Mouse (Mus musculus): ENCODE results near the gene Ptpn4. TPM values are rescaled to one million over a fixed set of nuclear protein-coding genes. Genes with fewer than 3 reads are reported as not detected.

Ptpn4 gene
- 1.1 TPM for polyA plus RNA-seq (2012; fragmentation: generic; extraction: Trizol)

- peak within 1 kb of the TSS; percentile 47 for H3ac ChIP-seq (ENCODE audit: control insufficient read depth, insufficient read length)
- peak within 1 kb of the TSS; percentile 81 for H3K4me2 ChIP-seq (ENCODE audit: low read depth)
- H3K4me3 ChIP-seq = peak within 1 kb of the TSS; percentile 67
- no peaks in the 10 kb centered on the region for H3K27me3 ChIP-seq (ENCODE audit: control insufficient read depth, insufficient read depth, insufficient read length)
- peak; percentile 23 for TF ChIP-seq E2F4 (IDR thresholded peaks at IDR 0.05; ENCODE audit: insufficient read depth)
- TF ChIP-seq POLR2A (IDR thresholded peaks at IDR 0.05; ENCODE audit: insufficient read length, low read depth) = peak; percentile 72
- peak in 2 of 3 experiments; percentile 9 to 61 for TF ChIP-seq MYOD1 (IDR thresholded peaks at IDR 0.05; ENCODE audit: control insufficient read depth in 1 of 3, insufficient read length in 2 of 3, low read depth in 2 of 3)
- TF ChIP-seq TCF12 (IDR thresholded peaks at IDR 0.05; ENCODE audit: insufficient read depth, poor library complexity, severe bottlenecking) = no peak
- no peak for TF ChIP-seq CEBPB (IDR thresholded peaks at IDR 0.05; ENCODE audit: insufficient read depth, poor library complexity, severe bottlenecking)
- no peak for TF ChIP-seq TCF3 (IDR thresholded peaks at IDR 0.05; ENCODE audit: insufficient read length, low read depth)
- no peak for TF ChIP-seq MAX (IDR thresholded peaks at IDR 0.05; ENCODE audit: low read depth)
- no peak for TF ChIP-seq REST (IDR thresholded peaks at IDR 0.05; ENCODE audit: insufficient read depth, insufficient read length)
- peak in 1 of 3 experiments; percentile 52 for TF ChIP-seq MYOG (IDR thresholded peaks at IDR 0.05; ENCODE audit: control insufficient read depth in 1 of 3, insufficient read depth in 1 of 3, insufficient read length in 2 of 3, low read depth in 2 of 3)
- peak; percentile 73 for TF ChIP-seq POLR2AphosphoS2 (IDR thresholded peaks at IDR 0.05; ENCODE audit: insufficient read length, low read depth)
- no peak for TF ChIP-seq SRF (IDR thresholded peaks at IDR 0.05; ENCODE audit: control insufficient read depth, insufficient read length, low read depth)
- no peak for TF ChIP-seq USF1 (IDR thresholded peaks at IDR 0.05; ENCODE audit: low read depth)
- peaks cover 39% of the 10 kb centered on the region for H3K79me2 ChIP-seq (ENCODE audit: control insufficient read depth, insufficient read depth)
- no peaks in the 10 kb centered on the region for H3K36me3 ChIP-seq (ENCODE audit: control insufficient read depth, insufficient read depth)
These were observed at the start of gene Ptpn4 for GRCm38 (mm10) chr1:119837035-119837751. Gene Ptpn4, minus strand, starts transcription at chr1:119837613.

DNA sequence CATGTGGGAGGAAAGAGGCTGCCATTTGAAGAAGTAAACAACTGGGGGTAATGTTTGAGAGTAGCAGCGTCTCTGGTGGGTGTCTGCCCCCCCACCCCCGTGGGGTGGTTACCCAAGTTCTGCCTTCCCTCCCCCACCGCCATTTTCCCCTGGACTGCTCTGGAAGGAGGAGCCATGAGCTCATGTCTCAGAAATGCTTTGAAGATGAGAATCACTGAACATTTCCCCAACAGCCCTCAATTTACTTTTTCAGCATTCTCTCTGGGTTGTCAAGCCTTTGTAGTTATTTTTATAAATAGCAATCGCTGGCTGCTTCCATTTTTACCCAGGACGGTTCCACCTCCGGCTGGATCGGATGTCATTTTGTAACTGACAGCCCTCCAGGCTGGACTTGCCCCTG lies 48.9 kb upstream of the Ptpn4 start:
- H3K4me2 ChIP-seq (ENCODE audit: low read depth) = peak overlapping the region; percentile 30
- H3ac ChIP-seq (ENCODE audit: control insufficient read depth, insufficient read length) = no peak overlapping the region
- no peaks in the 10 kb centered on the region for H3K36me3 ChIP-seq (ENCODE audit: control insufficient read depth, insufficient read depth)
- no peaks in the 10 kb centered on the region for H3K27me3 ChIP-seq (ENCODE audit: control insufficient read depth, insufficient read depth, insufficient read length)
- H3K4me3 ChIP-seq = no peak overlapping the region
- TF ChIP-seq TCF12 (IDR thresholded peaks at IDR 0.05; ENCODE audit: insufficient read depth, poor library complexity, severe bottlenecking) (no peak), REST (IDR thresholded peaks at IDR 0.05; ENCODE audit: insufficient read depth, insufficient read length) (no peak), POLR2AphosphoS2 (IDR thresholded peaks at IDR 0.05; ENCODE audit: insufficient read length, low read depth) (no peak), E2F4 (IDR thresholded peaks at IDR 0.05; ENCODE audit: insufficient read depth) (no peak), TCF3 (IDR thresholded peaks at IDR 0.05; ENCODE audit: insufficient read length, low read depth) (no peak), USF1 (IDR thresholded peaks at IDR 0.05; ENCODE audit: low read depth) (no peak), SRF (IDR thresholded peaks at IDR 0.05; ENCODE audit: control insufficient read depth, insufficient read length, low read depth) (no peak), MAX (IDR thresholded peaks at IDR 0.05; ENCODE audit: low read depth) (no peak), POLR2A (IDR thresholded peaks at IDR 0.05; ENCODE audit: insufficient read length, low read depth) (no peak), MYOG (IDR thresholded peaks at IDR 0.05; ENCODE audit: control insufficient read depth in 1 of 3, insufficient read depth in 1 of 3, insufficient read length in 2 of 3, low read depth in 2 of 3) (no peak), MYOD1 (IDR thresholded peaks at IDR 0.05; ENCODE audit: control insufficient read depth in 1 of 3, insufficient read length in 2 of 3, low read depth in 2 of 3) (no peak), CEBPB (IDR thresholded peaks at IDR 0.05; ENCODE audit: insufficient read depth, poor library complexity, severe bottlenecking) (no peak)
- H3K79me2 ChIP-seq (ENCODE audit: control insufficient read depth, insufficient read depth) = no peaks in the 10 kb centered on the region

DNA sequence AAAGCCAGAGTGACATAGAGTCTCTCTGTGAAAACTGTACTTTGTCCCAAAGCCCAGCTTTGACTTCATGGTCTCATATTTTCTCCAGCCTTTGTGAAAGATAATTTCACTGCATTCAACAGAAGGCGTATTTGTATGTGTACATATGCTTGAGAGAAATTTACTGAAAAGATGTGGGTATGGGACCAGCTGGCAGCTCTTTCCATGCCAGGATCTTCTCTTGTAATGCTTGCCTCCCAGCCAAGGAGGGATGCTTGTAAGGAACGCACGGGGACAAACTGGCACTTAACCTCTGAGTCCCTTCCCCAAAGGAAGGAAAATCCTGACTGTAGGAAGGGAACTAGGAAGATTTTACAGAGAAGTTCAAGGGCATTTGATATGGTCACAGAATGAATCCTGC lies 46.9 kb upstream of the Ptpn4 start:
- TF ChIP-seq TCF3 (IDR thresholded peaks at IDR 0.05; ENCODE audit: insufficient read length, low read depth) (no peak), SRF (IDR thresholded peaks at IDR 0.05; ENCODE audit: control insufficient read depth, insufficient read length, low read depth) (no peak), MAX (IDR thresholded peaks at IDR 0.05; ENCODE audit: low read depth) (no peak), REST (IDR thresholded peaks at IDR 0.05; ENCODE audit: insufficient read depth, insufficient read length) (no peak), CEBPB (IDR thresholded peaks at IDR 0.05; ENCODE audit: insufficient read depth, poor library complexity, severe bottlenecking) (no peak), POLR2A (IDR thresholded peaks at IDR 0.05; ENCODE audit: insufficient read length, low read depth) (no peak), USF1 (IDR thresholded peaks at IDR 0.05; ENCODE audit: low read depth) (no peak), POLR2AphosphoS2 (IDR thresholded peaks at IDR 0.05; ENCODE audit: insufficient read length, low read depth) (no peak), MYOG (IDR thresholded peaks at IDR 0.05; ENCODE audit: control insufficient read depth in 1 of 3, insufficient read depth in 1 of 3, insufficient read length in 2 of 3, low read depth in 2 of 3) (no peak), E2F4 (IDR thresholded peaks at IDR 0.05; ENCODE audit: insufficient read depth) (no peak), MYOD1 (IDR thresholded peaks at IDR 0.05; ENCODE audit: control insufficient read depth in 1 of 3, insufficient read length in 2 of 3, low read depth in 2 of 3) (no peak), TCF12 (IDR thresholded peaks at IDR 0.05; ENCODE audit: insufficient read depth, poor library complexity, severe bottlenecking) (no peak)
- no peak overlapping the region for H3K4me3 ChIP-seq
- no peaks in the 10 kb centered on the region for H3K27me3 ChIP-seq (ENCODE audit: control insufficient read depth, insufficient read depth, insufficient read length)
- H3K4me2 ChIP-seq (ENCODE audit: low read depth) = no peak overlapping the region
- H3K36me3 ChIP-seq (ENCODE audit: control insufficient read depth, insufficient read depth) = no peaks in the 10 kb centered on the region
- H3ac ChIP-seq (ENCODE audit: control insufficient read depth, insufficient read length) = no peak overlapping the region
- H3K79me2 ChIP-seq (ENCODE audit: control insufficient read depth, insufficient read depth) = no peaks in the 10 kb centered on the region

DNA sequence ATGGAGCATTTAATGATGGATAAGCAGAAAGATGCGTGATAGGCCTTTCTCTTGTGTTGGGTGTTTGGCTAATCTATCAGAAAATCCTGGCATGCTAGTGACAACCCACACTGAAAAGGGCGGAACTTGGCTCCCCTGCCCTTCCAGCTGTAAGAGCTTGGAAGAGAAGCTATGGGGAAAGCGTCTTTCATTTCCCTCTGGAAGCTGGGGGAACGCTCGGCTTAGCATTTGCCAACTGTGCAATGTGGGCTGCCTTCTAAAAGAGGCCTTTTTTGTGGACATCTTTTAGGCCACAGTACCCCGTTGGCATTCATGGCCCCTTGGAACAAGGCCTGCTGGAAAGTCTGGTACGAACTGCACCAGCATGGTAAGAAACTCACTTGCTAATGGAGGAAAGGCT lies 41.5 kb upstream of the Ptpn4 start:
- Histone ChIP-seq H3K27me3 (ENCODE audit: control insufficient read depth, insufficient read depth, insufficient read length) (no peaks in the 10 kb centered on the region), H3K36me3 (ENCODE audit: control insufficient read depth, insufficient read depth) (no peaks in the 10 kb centered on the region)

More for the DNA sequence above, 41.5 kb upstream of the Ptpn4 start:
- no peak for TF ChIP-seq E2F4 (IDR thresholded peaks at IDR 0.05; ENCODE audit: insufficient read depth)
- no peak for TF ChIP-seq SRF (IDR thresholded peaks at IDR 0.05; ENCODE audit: control insufficient read depth, insufficient read length, low read depth)
- TF ChIP-seq TCF3 (IDR thresholded peaks at IDR 0.05; ENCODE audit: insufficient read length, low read depth) = no peak
- TF ChIP-seq POLR2AphosphoS2 (IDR thresholded peaks at IDR 0.05; ENCODE audit: insufficient read length, low read depth) = no peak
- Histone ChIP-seq H3K79me2 (ENCODE audit: control insufficient read depth, insufficient read depth) (no peaks in the 10 kb centered on the region), H3ac (ENCODE audit: control insufficient read depth, insufficient read length) (no peak overlapping the region), H3K4me2 (ENCODE audit: low read depth) (peak overlapping the region; percentile 44), H3K4me3 (no peak overlapping the region)

All from myocyte (in vitro differentiated cells).